Mouse (Mus musculus): ENCODE measurements at regions not wholly inside any gene's neighbourhood (a gene's known extent, or its start where the extent isn't known, plus 50 kb on each side); places are given as distances from the start of the nearest gene placed in this dataset.

DNA sequence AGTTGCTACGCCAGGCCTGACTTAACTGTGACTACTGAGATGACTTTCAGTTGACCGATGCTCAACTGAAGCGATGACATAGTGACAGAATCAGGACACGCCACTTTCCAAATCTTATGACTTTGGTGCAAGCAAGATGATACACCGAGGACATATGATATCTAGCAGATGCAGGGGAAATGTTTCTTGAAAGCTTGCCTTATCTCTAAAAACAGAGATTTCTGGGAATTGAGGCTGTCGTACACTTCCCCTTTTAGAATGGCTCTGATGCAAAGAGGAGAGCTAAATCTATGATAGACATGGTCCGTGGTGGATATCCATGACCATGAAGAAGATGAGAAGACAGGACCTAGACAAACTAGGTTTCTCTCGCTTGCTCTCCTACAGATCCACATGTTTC lies 167.8 kb upstream of the Dyrk2 start:
- TF ChIP-seq CTCF (IDR thresholded peaks at IDR 0.05; ENCODE audit: extremely low read depth, insufficient read depth, low read length) (no peak), POLR2A (IDR thresholded peaks at IDR 0.05; ENCODE audit: extremely low read depth, insufficient read depth, low read length) (no peak)
